Mouse (Mus musculus) limb, embryonic 15.5 days (tissue): ENCODE data around the gene Gm42674. TPM values are rescaled to one million over a fixed set of nuclear protein-coding genes. Genes with fewer than 3 reads are reported as not detected.

ENCODE experiments used
- ATAC-seq: fragments of 200-750 bp; cut with Nextera tagmentation; 2 replicates; pipeline ENCODE4 v1.8.0; 2017; ENCODE audit warnings: low read depth, moderate TSS enrichment; ENCODE audit not compliant: insufficient number of reproducible peaks, low FRiP score, low TSS enrichment
- H3K27ac ChIP-seq: fragments of 300-500 bp; sonication (generic); 2 replicates; pipeline ENCODE4 v1.5.1; 2015; ENCODE audit warnings: moderate library complexity, mild to moderate bottlenecking, inconsistent platforms
- H3K27me3 ChIP-seq: fragments of 300-500 bp; sonication (generic); 2 replicates; pipeline ENCODE4 v1.6.1; 2015; ENCODE audit warnings: inconsistent platforms
- H3K36me3 ChIP-seq: fragments of 300-500 bp; sonication (generic); 2 replicates; pipeline ENCODE4 v1.6.1; 2015; ENCODE audit warnings: inconsistent platforms
- H3K4me1 ChIP-seq: fragments of 300-500 bp; sonication (generic); 2 replicates; pipeline ENCODE4 v1.6.1; 2015; ENCODE audit warnings: inconsistent platforms
- H3K4me2 ChIP-seq: fragments of 300-500 bp; sonication (generic); 2 replicates; pipeline ENCODE4 v1.6.1; 2015; ENCODE audit warnings: mild to moderate bottlenecking, inconsistent platforms
- H3K4me3 ChIP-seq: fragments of 300-500 bp; sonication (generic); 2 replicates; pipeline ENCODE4 v1.5.1; 2015; ENCODE audit warnings: mild to moderate bottlenecking, inconsistent platforms
- H3K9ac ChIP-seq: fragments of 300-500 bp; sonication (generic); 2 replicates; pipeline ENCODE4 v1.6.1; 2015; ENCODE audit warnings: inconsistent platforms
- H3K9me3 ChIP-seq: fragments of 300-500 bp; sonication (generic); 2 replicates; pipeline ENCODE4 v1.6.1; 2016; ENCODE audit warnings: inconsistent platforms
- WGBS: fragments of 180-500 bp; shearing (Covaris S2); methylation state at CpG from one replicate; pipeline ENCODE4 v1.1.7; 2015; 5-methylcytosine and 5-hydroxymethylcytosine counted together
- polyA plus RNA-seq: library from polyadenylated mRNA; unstranded; fragments of >200 nt; fragmentation: Nextera tagmentation; extraction: Ambion mirVana; gene quantifications from 2 replicates; pipeline ENCODE4 v1.2.1, GENCODE M21; 2015

The Gm42674 gene
- polyA plus RNA-seq, 1 experiment from 2014 or later = not detected

GRCm38 (mm10) chr3:90627366-90627765, 25.7 kb downstream of the Gm42674 start:
- H3K9me3 ChIP-seq = no peaks in the 10 kb centered on the region
- no peak overlapping the region for H3K27ac ChIP-seq
- WGBS = 89% methylated on average over 5 of the region's 5 CpGs
- H3K36me3 ChIP-seq = no peaks in the 10 kb centered on the region
- H3K9ac ChIP-seq = no peak overlapping the region
- H3K4me3 ChIP-seq = no peak overlapping the region
- ATAC-seq = no peak
- H3K4me2 ChIP-seq = no peak overlapping the region
- no peaks in the 10 kb centered on the region for H3K27me3 ChIP-seq
- peaks cover 11% of the 10 kb centered on the region for H3K4me1 ChIP-seq

- no peaks in the 10 kb centered on the region for H3K9me3 ChIP-seq
- no peak for ATAC-seq
- H3K4me3 ChIP-seq = no peak overlapping the region
- 66% methylated on average over 4 of the region's 4 CpGs for WGBS
- H3K4me2 ChIP-seq = no peak overlapping the region
- peaks cover 11% of the 10 kb centered on the region for H3K4me1 ChIP-seq
- no peaks in the 10 kb centered on the region for H3K36me3 ChIP-seq
- H3K9ac ChIP-seq = no peak overlapping the region
- H3K27ac ChIP-seq = no peak overlapping the region
- no peaks in the 10 kb centered on the region for H3K27me3 ChIP-seq
Measured at GRCm38 (mm10) chr3:90627807-90628206, 26.1 kb downstream of the Gm42674 start.

- Histone ChIP-seq H3K4me2 (no peak overlapping the region), H3K4me1 (no peaks in the 10 kb centered on the region), H3K4me3 (no peak overlapping the region), H3K27ac (no peak overlapping the region), H3K27me3 (no peaks in the 10 kb centered on the region), H3K9ac (no peak overlapping the region), H3K36me3 (no peaks in the 10 kb centered on the region), H3K9me3 (no peaks in the 10 kb centered on the region)
- 69% methylated on average over 2 of the region's 2 CpGs for WGBS
- ATAC-seq = no peak
Measured at GRCm38 (mm10) chr3:90629298-90629697, 27.6 kb downstream of the Gm42674 start.

- Histone ChIP-seq H3K4me3 (no peak overlapping the region), H3K4me1 (no peaks in the 10 kb centered on the region), H3K27ac (no peak overlapping the region), H3K4me2 (no peak overlapping the region), H3K27me3 (no peaks in the 10 kb centered on the region), H3K9ac (no peak overlapping the region), H3K9me3 (no peaks in the 10 kb centered on the region), H3K36me3 (no peaks in the 10 kb centered on the region)
- no peak for ATAC-seq
- 67% methylated on average over 2 of the region's 2 CpGs for WGBS
Measured at GRCm38 (mm10) chr3:90631984-90632383, 30.3 kb downstream of the Gm42674 start.

GRCm38 (mm10) chr3:90638511-90639275, 37.0 kb downstream of the Gm42674 start:
- Histone ChIP-seq H3K9me3 (no peaks in the 10 kb centered on the region), H3K4me2 (no peak overlapping the region), H3K9ac (no peak overlapping the region), H3K4me3 (no peak overlapping the region), H3K4me1 (no peaks in the 10 kb centered on the region), H3K36me3 (no peaks in the 10 kb centered on the region), H3K27me3 (no peaks in the 10 kb centered on the region), H3K27ac (no peak overlapping the region)
- WGBS = 83% methylated on average over 1 of the region's 1 CpGs
- ATAC-seq = no peak

GRCm38 (mm10) chr3:90639511-90640154, 37.9 kb downstream of the Gm42674 start:
- no peaks in the 10 kb centered on the region for H3K27me3 ChIP-seq
- H3K4me3 ChIP-seq = no peak overlapping the region
- no peak overlapping the region for H3K27ac ChIP-seq
- H3K4me2 ChIP-seq = no peak overlapping the region
- ATAC-seq = no peak
- WGBS = 52% methylated on average over 7 of the region's 7 CpGs
- no peaks in the 10 kb centered on the region for H3K9me3 ChIP-seq
- H3K9ac ChIP-seq = no peak overlapping the region
- no peaks in the 10 kb centered on the region for H3K36me3 ChIP-seq
- H3K4me1 ChIP-seq = no peaks in the 10 kb centered on the region

GRCm38 (mm10) chr3:90640981-90641380, 39.3 kb downstream of the Gm42674 start:
- Histone ChIP-seq H3K27me3 (no peaks in the 10 kb centered on the region), H3K27ac (no peak overlapping the region), H3K4me1 (no peaks in the 10 kb centered on the region), H3K4me2 (no peak overlapping the region), H3K9me3 (no peaks in the 10 kb centered on the region), H3K36me3 (no peaks in the 10 kb centered on the region), H3K9ac (no peak overlapping the region), H3K4me3 (no peak overlapping the region)
- WGBS = 78% methylated on average over 7 of the region's 7 CpGs
- ATAC-seq = no peak

- Histone ChIP-seq H3K9me3 (no peaks in the 10 kb centered on the region), H3K27me3 (no peaks in the 10 kb centered on the region), H3K36me3 (no peaks in the 10 kb centered on the region), H3K27ac (no peak overlapping the region), H3K4me3 (no peak overlapping the region), H3K9ac (no peak overlapping the region), H3K4me2 (no peak overlapping the region), H3K4me1 (no peaks in the 10 kb centered on the region)
- WGBS = 49% methylated on average over 3 of the region's 3 CpGs
- ATAC-seq = no peak
Measured at GRCm38 (mm10) chr3:90644220-90644619, 42.5 kb downstream of the Gm42674 start.

- no peaks in the 10 kb centered on the region for H3K9me3 ChIP-seq
- ATAC-seq = no peak
- H3K4me1 ChIP-seq = no peaks in the 10 kb centered on the region
- no peak overlapping the region for H3K9ac ChIP-seq
- no peaks in the 10 kb centered on the region for H3K27me3 ChIP-seq
- no peaks in the 10 kb centered on the region for H3K36me3 ChIP-seq
- H3K4me2 ChIP-seq = no peak overlapping the region
- H3K27ac ChIP-seq = no peak overlapping the region
- 88% methylated on average over 1 of the region's 1 CpGs for WGBS
- no peak overlapping the region for H3K4me3 ChIP-seq
Measured at GRCm38 (mm10) chr3:90647291-90647690, 45.6 kb downstream of the Gm42674 start.

- ATAC-seq = no peak
- H3K4me1 ChIP-seq = no peaks in the 10 kb centered on the region
- H3K4me2 ChIP-seq = no peak overlapping the region
- no peak overlapping the region for H3K4me3 ChIP-seq
- no peaks in the 10 kb centered on the region for H3K36me3 ChIP-seq
- no peak overlapping the region for H3K9ac ChIP-seq
- no peaks in the 10 kb centered on the region for H3K9me3 ChIP-seq
- no peak overlapping the region for H3K27ac ChIP-seq
- H3K27me3 ChIP-seq = no peaks in the 10 kb centered on the region
Measured at GRCm38 (mm10) chr3:90648981-90649380, 47.3 kb downstream of the Gm42674 start.

- no peaks in the 10 kb centered on the region for H3K4me1 ChIP-seq
- H3K36me3 ChIP-seq = no peaks in the 10 kb centered on the region
- H3K9me3 ChIP-seq = no peaks in the 10 kb centered on the region
- no peak overlapping the region for H3K9ac ChIP-seq
- WGBS = 90% methylated on average over 2 of the region's 2 CpGs
- H3K4me3 ChIP-seq = no peak overlapping the region
- no peak overlapping the region for H3K27ac ChIP-seq
- H3K27me3 ChIP-seq = no peaks in the 10 kb centered on the region
- no peak for ATAC-seq
- no peak overlapping the region for H3K4me2 ChIP-seq
Measured at GRCm38 (mm10) chr3:90649832-90650231, 48.1 kb downstream of the Gm42674 start.

- H3K4me2 ChIP-seq = no peak overlapping the region
- H3K36me3 ChIP-seq = no peaks in the 10 kb centered on the region
- no peaks in the 10 kb centered on the region for H3K9me3 ChIP-seq
- 34% methylated on average over 5 of the region's 5 CpGs for WGBS
- no peak overlapping the region for H3K27ac ChIP-seq
- H3K27me3 ChIP-seq = 0 out of 2 replicates have a peak, but pooled peaks cover 3% of the 10 kb centered on the region
- no peak overlapping the region for H3K4me3 ChIP-seq
- no peak for ATAC-seq
- no peak overlapping the region for H3K9ac ChIP-seq
- H3K4me1 ChIP-seq = no peaks in the 10 kb centered on the region
Measured at GRCm38 (mm10) chr3:90652878-90653508, 51.3 kb downstream of the Gm42674 start.
